Mouse (Mus musculus) activated CD4-positive, CD25-positive, alpha-beta regulatory T cell, adult 4 months (primary cell): ENCODE data around the gene Tedc1. TPM values are rescaled to one million over a fixed set of nuclear protein-coding genes. Genes with fewer than 3 reads are reported as not detected.

ENCODE experiments used
- ATAC-seq: one replicate; pipeline ENCODE4 v1.8.0; 2017
- polyA plus RNA-seq, 2 experiments: library from polyadenylated mRNA; unstranded; fragments of 100-300 nt; shearing (Covaris generic); gene quantifications; one replicate each; pipeline ENCODE4 v1.2.1; 2017

Tedc1 gene
- polyA plus RNA-seq, 2 experiments from 2014 or later = 3.5 to 5.0 TPM

GRCm38 (mm10) chr12:113139908-113140615 is 16.2 kb upstream of the Tedc1 start, which contains the start of gene Crip2:
TSS of gene Crip2 (plus strand) at chr12:113140236.
- peak; percentile 80 for ATAC-seq

- ATAC-seq = no peak
These were observed 15.4 kb upstream of the Tedc1 start for GRCm38 (mm10) chr12:113140616-113141411.

- ATAC-seq = no peak
These were observed 14.7 kb upstream of the Tedc1 start for GRCm38 (mm10) chr12:113141531-113141973.

GRCm38 (mm10) chr12:113142021-113142975 is 13.9 kb upstream of the Tedc1 start:
- ATAC-seq = no peak

GRCm38 (mm10) chr12:113143164-113143563 is 13.1 kb upstream of the Tedc1 start:
- no peak for ATAC-seq

GRCm38 (mm10) chr12:113144001-113144756 is 12.0 kb upstream of the Tedc1 start:
- ATAC-seq = no peak

GRCm38 (mm10) chr12:113144886-113145285 is 11.3 kb upstream of the Tedc1 start:
- no peak for ATAC-seq

GRCm38 (mm10) chr12:113145591-113145990 is 10.6 kb upstream of the Tedc1 start:
- no peak for ATAC-seq

- peak; percentile 70 for ATAC-seq
These were observed 9.8 kb upstream of the Tedc1 start, which contains the start of gene Crip1 for GRCm38 (mm10) chr12:113146112-113147057. TSS of gene Crip1 (plus strand) at chr12:113146316.

- no peak for ATAC-seq
These were observed 8.7 kb upstream of the Tedc1 start for GRCm38 (mm10) chr12:113147481-113147880.

- ATAC-seq = no peak
These were observed 7.7 kb upstream of the Tedc1 start for GRCm38 (mm10) chr12:113148381-113149035.

GRCm38 (mm10) chr12:113149341-113149740 is 6.9 kb upstream of the Tedc1 start:
- no peak for ATAC-seq

GRCm38 (mm10) chr12:113149896-113150295 is 6.3 kb upstream of the Tedc1 start:
- ATAC-seq = no peak

GRCm38 (mm10) chr12:113150591-113150990 is 5.6 kb upstream of the Tedc1 start:
- ATAC-seq = no peak

GRCm38 (mm10) chr12:113151046-113151445 is 5.2 kb upstream of the Tedc1 start:
- no peak for ATAC-seq

GRCm38 (mm10) chr12:113151661-113152271 is 4.5 kb upstream of the Tedc1 start:
- ATAC-seq = no peak

- peak; percentile 15 for ATAC-seq
These were observed 4.0 kb upstream of the Tedc1 start for GRCm38 (mm10) chr12:113152272-113152661.

- ATAC-seq = no peak
These were observed 3.2 kb upstream of the Tedc1 start for GRCm38 (mm10) chr12:113152991-113153525.

- no peak for ATAC-seq
These were observed 2.2 kb upstream of the Tedc1 start for GRCm38 (mm10) chr12:113153971-113154370.
